ENCODE assay signal across 11 mouse cellular contexts in the genomic region with DNA sequence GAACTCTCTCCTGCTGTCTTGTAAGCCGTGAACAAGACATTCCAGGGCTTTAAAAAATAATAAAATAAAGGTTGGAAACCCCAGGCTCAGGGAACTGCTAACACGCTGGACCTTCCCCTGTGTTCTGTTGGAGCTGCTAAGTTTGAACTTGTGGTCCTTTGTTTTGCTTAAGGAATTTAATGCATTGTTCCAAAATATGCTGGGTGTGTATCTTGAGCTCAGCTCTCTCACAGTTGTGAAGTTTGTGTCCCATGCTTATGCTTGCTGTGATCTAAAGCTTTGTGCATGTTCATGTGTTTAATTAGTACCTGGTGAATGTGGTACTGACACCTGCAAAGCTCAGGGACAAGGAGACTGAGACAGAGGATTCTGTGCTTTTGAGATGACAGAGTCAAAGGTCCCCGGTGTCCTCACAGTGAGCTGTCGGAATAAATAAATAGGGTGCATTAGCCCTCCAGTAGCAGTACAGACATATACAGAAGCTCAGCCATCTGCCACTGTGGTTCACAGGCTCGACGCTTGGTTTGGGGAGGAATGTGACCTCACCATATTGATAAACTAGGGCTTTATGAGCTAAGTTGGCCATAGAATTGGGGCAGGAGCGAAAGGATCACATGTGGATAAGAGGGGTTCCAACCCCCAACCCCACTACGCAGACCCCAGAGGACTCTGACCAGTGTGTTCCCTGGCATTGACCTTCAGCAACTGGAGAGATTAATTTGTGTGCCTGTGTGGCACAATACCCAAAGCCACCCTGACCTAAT.
DNase-seq lines count a peak whose midpoint lies in the region; ATAC-seq lines count a peak whose summit lies in the region.
"Had no signal": no experiment of that assay in that cellular context is flagged by ENCODE, and none has a peak within 500 bp of the region (broad histone marks: within the 10 kb centered on the region; RNA-seq: fewer than 3 reads in every experiment).

No protein-coding gene starts in this region.

- no peak overlapping the region for H3K4me3 ChIP-seq in heart, embryonic 14.5 days (ENCODE audit: control insufficient read depth in 1 of 2, insufficient read depth in 1 of 2, low read depth in 1 of 2, low read length in 2 of 2)
- H3K4me3 ChIP-seq in embryonic facial prominence, embryonic 14.5 days (ENCODE audit: low read depth, low read length), result no peak overlapping the region
- H3K4me3 ChIP-seq in intestine, embryonic 15.5 days (replicated peaks), result no peak overlapping the region
- H3K4me3 ChIP-seq in neural tube, embryonic 14.5 days (ENCODE audit: low read depth, low read length), result no peak overlapping the region
- H3K4me3 ChIP-seq in heart, embryonic 11.5 days (ENCODE audit: low read depth, low read length), result no peak overlapping the region
- H3K4me3 ChIP-seq: liver, embryonic 15.5 days had no signal

- no peak overlapping the region; the same call in 1 of the 2 replicates for H3K9ac ChIP-seq in heart, embryonic 14.5 days (ENCODE audit: low read length)
- no peak overlapping the region for H3K9ac ChIP-seq in embryonic facial prominence, embryonic 14.5 days (ENCODE audit: low read depth, low read length)
- H3K9ac ChIP-seq in intestine, embryonic 15.5 days, result no peak overlapping the region
- H3K9ac ChIP-seq in neural tube, embryonic 14.5 days (replicated peaks; ENCODE audit: low read depth, low read length), result no peak overlapping the region
- H3K9ac ChIP-seq in heart, embryonic 11.5 days (ENCODE audit: low read depth, low read length), result no peak overlapping the region
- H3K9ac ChIP-seq: liver, embryonic 15.5 days had no signal

- DNase-seq in heart, postnatal 25 days (ENCODE audit: low spot score), result no peak
- peak; percentile 12 for DNase-seq in embryonic facial prominence, embryonic 14.5 days (ENCODE audit: low spot score)
- DNase-seq in liver, result no peak
- DNase-seq: adrenal gland, postnatal 14 days; thymus, postnatal 25 days had no signal

- 63% methylated on average over 8 of the region's 8 CpGs for WGBS in heart, embryonic 14.5 days
- WGBS in embryonic facial prominence, embryonic 14.5 days, result 41% methylated on average over 8 of the region's 8 CpGs
- 55% methylated on average over 8 of the region's 8 CpGs for WGBS in intestine, embryonic 15.5 days
- 29% methylated on average over 8 of the region's 8 CpGs for WGBS in neural tube, embryonic 14.5 days
- 44% methylated on average over 8 of the region's 8 CpGs for WGBS in heart, embryonic 11.5 days (ENCODE audit: insufficient replicate concordance)

- peak overlapping the region; percentile 66; the same call in 1 of the 2 replicates for H3K4me2 ChIP-seq in heart, embryonic 14.5 days (ENCODE audit: low read length)
- H3K4me2 ChIP-seq in embryonic facial prominence, embryonic 14.5 days (ENCODE audit: low read depth, low read length), result 0 out of 2 replicates have a peak overlapping the region, but pooled peaks have one; percentile 46
- peak overlapping the region; percentile 51 for H3K4me2 ChIP-seq in intestine, embryonic 15.5 days (replicated peaks)
- H3K4me2 ChIP-seq in neural tube, embryonic 14.5 days (ENCODE audit: low read depth, low read length), result peak overlapping the region; percentile 35
- H3K4me2 ChIP-seq in heart, embryonic 11.5 days, result no peak overlapping the region
- H3K4me2 ChIP-seq: liver, embryonic 15.5 days had no signal

- H3K36me3 ChIP-seq in heart, embryonic 14.5 days (ENCODE audit: control insufficient read depth, insufficient read depth, low read length), result no peaks in the 10 kb centered on the region
- no peaks in the 10 kb centered on the region for H3K36me3 ChIP-seq in embryonic facial prominence, embryonic 14.5 days (ENCODE audit: control insufficient read depth, insufficient read depth, low read length)
- no peaks in the 10 kb centered on the region for H3K36me3 ChIP-seq in intestine, embryonic 15.5 days
- H3K36me3 ChIP-seq in neural tube, embryonic 14.5 days (ENCODE audit: control insufficient read depth, insufficient read depth, low read length), result no peaks in the 10 kb centered on the region
- H3K36me3 ChIP-seq in heart, embryonic 11.5 days (ENCODE audit: control insufficient read depth, insufficient read depth, low read length), result no peaks in the 10 kb centered on the region
- H3K36me3 ChIP-seq: liver, embryonic 15.5 days had no signal

- no peaks in the 10 kb centered on the region for H3K9me3 ChIP-seq in heart, embryonic 14.5 days (ENCODE audit: control insufficient read depth, low read length)
- no peaks in the 10 kb centered on the region; the same call in 1 of the 2 replicates for H3K9me3 ChIP-seq in embryonic facial prominence, embryonic 14.5 days (ENCODE audit: control insufficient read depth, low read length)
- no peaks in the 10 kb centered on the region for H3K9me3 ChIP-seq in intestine, embryonic 15.5 days
- no peaks in the 10 kb centered on the region for H3K9me3 ChIP-seq in neural tube, embryonic 14.5 days (ENCODE audit: control insufficient read depth, low read length)
- H3K9me3 ChIP-seq in heart, embryonic 11.5 days (replicated peaks; ENCODE audit: control insufficient read depth, low read length), result no peaks in the 10 kb centered on the region
- H3K9me3 ChIP-seq: liver, embryonic 15.5 days had no signal

- intact Hi-C loops in heart, postnatal 25 days (cut with DNase I), result loop anchor here (5.0 kb wide), 1 partner anchor 39 kb away; no protein-coding TSS in a partner anchor

- H3K27me3 ChIP-seq in heart, embryonic 14.5 days (ENCODE audit: control insufficient read depth, insufficient read depth, low read length), result no peaks in the 10 kb centered on the region
- H3K27me3 ChIP-seq in embryonic facial prominence, embryonic 14.5 days (replicated peaks; ENCODE audit: control insufficient read depth, insufficient read depth, low read length), result no peaks in the 10 kb centered on the region
- no peaks in the 10 kb centered on the region for H3K27me3 ChIP-seq in intestine, embryonic 15.5 days (replicated peaks)
- H3K27me3 ChIP-seq in neural tube, embryonic 14.5 days (ENCODE audit: control insufficient read depth, insufficient read depth, low read length), result no peaks in the 10 kb centered on the region
- no peaks in the 10 kb centered on the region for H3K27me3 ChIP-seq in heart, embryonic 11.5 days (ENCODE audit: control insufficient read depth, insufficient read depth, low read length)
- H3K27me3 ChIP-seq: liver, embryonic 15.5 days had no signal

- H3K4me1 ChIP-seq in heart, embryonic 14.5 days (ENCODE audit: control insufficient read depth in 2 of 2, insufficient read depth in 2 of 2, low read length in 2 of 2), result peaks cover 10 to 14% of the 10 kb centered on the region in 2 experiments
- peaks cover 38% of the 10 kb centered on the region for H3K4me1 ChIP-seq in embryonic facial prominence, embryonic 14.5 days (ENCODE audit: control insufficient read depth, insufficient read depth, low read length)
- H3K4me1 ChIP-seq in intestine, embryonic 15.5 days (replicated peaks), result peaks cover 34% of the 10 kb centered on the region
- H3K4me1 ChIP-seq in neural tube, embryonic 14.5 days (ENCODE audit: control insufficient read depth, insufficient read depth, low read length), result peaks cover 27% of the 10 kb centered on the region
- H3K4me1 ChIP-seq in heart, embryonic 11.5 days (ENCODE audit: control insufficient read depth, insufficient read depth, low read length), result peaks cover 20% of the 10 kb centered on the region
- H3K4me1 ChIP-seq: liver, embryonic 15.5 days had no signal

- 0 out of 4 replicates have a peak overlapping the region, but pooled peaks of 1 of the 2 experiments have one; percentile 8 for H3K27ac ChIP-seq in heart, embryonic 14.5 days (replicated peaks in 1 of 2; ENCODE audit: control insufficient read depth in 1 of 2, insufficient read depth in 1 of 2, low read depth in 2 of 2, low read length in 2 of 2)
- 0 out of 2 replicates have a peak overlapping the region, but pooled peaks have one; percentile 18 for H3K27ac ChIP-seq in embryonic facial prominence, embryonic 14.5 days (replicated peaks; ENCODE audit: low read depth, low read length)
- H3K27ac ChIP-seq in intestine, embryonic 15.5 days, result peak overlapping the region; percentile 66
- peak overlapping the region; percentile 34; the same call in 1 of the 2 replicates for H3K27ac ChIP-seq in neural tube, embryonic 14.5 days (ENCODE audit: low read depth, low read length)
- no peak overlapping the region for H3K27ac ChIP-seq in heart, embryonic 11.5 days (ENCODE audit: low read depth, low read length)
- H3K27ac ChIP-seq: liver, embryonic 15.5 days had no signal

- ATAC-seq in heart, embryonic 14.5 days (ENCODE audit: insufficient number of reproducible peaks, insufficient read depth, low FRiP score, low read depth), result no peak
- no peak for ATAC-seq in embryonic facial prominence, embryonic 14.5 days (ENCODE audit: low read depth)
- no peak for ATAC-seq in intestine, embryonic 15.5 days
- 0 out of 2 replicates have a peak, but pooled peaks have one; percentile 28 for ATAC-seq in neural tube, embryonic 14.5 days (ENCODE audit: low read depth)
- no peak for ATAC-seq in activated CD4-positive, CD25-positive, alpha-beta regulatory T cell, adult 4 months
- ATAC-seq in heart, embryonic 11.5 days (replicated peaks; ENCODE audit: insufficient number of reproducible peaks, low FRiP score, low TSS enrichment), result no peak
